Mouse (Mus musculus): Measurements from ENCODE around the gene Ttc25. TPM values are rescaled to one million over a fixed set of nuclear protein-coding genes. Genes with fewer than 3 reads are reported as not detected.

Ttc25 gene
- polyA plus RNA-seq, 1 experiment: 0.92 TPM

DNA sequence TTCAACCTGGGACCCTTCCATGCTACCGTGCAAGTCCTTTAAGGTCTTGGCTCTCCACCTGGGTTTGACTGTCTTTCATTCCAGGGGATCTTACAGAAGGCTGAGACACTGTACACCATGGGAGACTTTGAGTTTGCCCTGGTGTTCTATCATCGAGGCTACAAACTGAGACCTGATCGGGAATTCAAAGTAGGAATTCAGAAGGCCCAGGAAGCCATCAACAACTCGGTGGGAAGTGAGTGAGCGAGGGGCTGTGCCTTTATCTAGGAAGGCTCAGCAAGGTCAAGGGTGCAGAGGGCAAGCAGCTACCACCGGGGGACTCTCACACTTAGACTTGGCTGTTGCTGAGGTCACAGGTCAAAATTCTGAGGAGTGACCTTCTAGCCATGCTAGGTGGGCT is 4.7 kb downstream of the Ttc25 start:
- Histone ChIP-seq H3K4me3 (replicated peaks; ENCODE audit: insufficient read depth, low read depth, low read length) (no peak overlapping the region), H3K27me3 (ENCODE audit: control insufficient read depth, insufficient read depth, low read length) (peaks cover 1% of the 10 kb centered on the region; the same call in 1 of the 2 replicates), H3K4me1 (ENCODE audit: control insufficient read depth, insufficient read depth, low read length) (no peaks in the 10 kb centered on the region; the same call in 1 of the 2 replicates), H3K27ac (ENCODE audit: insufficient read depth, low read length) (no peak overlapping the region)
- DNase-seq: no peak
- TF ChIP-seq CTCF (IDR thresholded peaks at IDR 0.05; ENCODE audit: borderline replicate concordance, insufficient read depth, low read depth, low read length) (no peak), POLR2A (IDR thresholded peaks at IDR 0.05; ENCODE audit: borderline replicate concordance, insufficient read depth, low read length) (no peak)
- WGBS: 83% methylated on average over 6 of the region's 6 CpGs

DNA sequence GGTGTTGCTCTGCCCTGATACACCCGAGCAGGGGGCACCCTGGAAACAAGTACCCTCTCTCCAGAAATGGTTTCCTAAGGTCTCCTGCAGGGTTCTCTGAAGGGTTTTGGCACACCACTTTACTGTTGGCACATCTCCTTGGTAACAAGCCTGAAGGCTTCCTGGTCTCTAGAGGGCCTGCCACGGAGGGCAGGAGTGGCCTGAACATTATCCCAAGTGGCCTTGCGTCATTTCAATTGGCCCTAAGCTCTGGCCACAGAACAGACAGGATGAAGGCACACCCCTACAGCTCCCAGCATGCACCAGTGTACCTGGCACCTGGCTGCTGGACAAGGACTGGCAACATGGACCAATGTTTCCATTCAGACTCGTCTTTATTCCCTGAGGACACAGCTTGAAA is 7.4 kb downstream of the Ttc25 start:
- Histone ChIP-seq H3K4me1 (ENCODE audit: control insufficient read depth, insufficient read depth, low read length) (no peaks in the 10 kb centered on the region; the same call in 1 of the 2 replicates), H3K27ac (ENCODE audit: insufficient read depth, low read length) (no peak overlapping the region), H3K27me3 (ENCODE audit: control insufficient read depth, insufficient read depth, low read length) (peaks cover 1% of the 10 kb centered on the region; the same call in 1 of the 2 replicates), H3K4me3 (replicated peaks; ENCODE audit: insufficient read depth, low read depth, low read length) (no peak overlapping the region)
- no peak for DNase-seq
- TF ChIP-seq CTCF (IDR thresholded peaks at IDR 0.05; ENCODE audit: borderline replicate concordance, insufficient read depth, low read depth, low read length) (no peak), POLR2A (IDR thresholded peaks at IDR 0.05; ENCODE audit: borderline replicate concordance, insufficient read depth, low read length) (no peak)
- 40% methylated on average over 4 of the region's 4 CpGs for WGBS

DNA sequence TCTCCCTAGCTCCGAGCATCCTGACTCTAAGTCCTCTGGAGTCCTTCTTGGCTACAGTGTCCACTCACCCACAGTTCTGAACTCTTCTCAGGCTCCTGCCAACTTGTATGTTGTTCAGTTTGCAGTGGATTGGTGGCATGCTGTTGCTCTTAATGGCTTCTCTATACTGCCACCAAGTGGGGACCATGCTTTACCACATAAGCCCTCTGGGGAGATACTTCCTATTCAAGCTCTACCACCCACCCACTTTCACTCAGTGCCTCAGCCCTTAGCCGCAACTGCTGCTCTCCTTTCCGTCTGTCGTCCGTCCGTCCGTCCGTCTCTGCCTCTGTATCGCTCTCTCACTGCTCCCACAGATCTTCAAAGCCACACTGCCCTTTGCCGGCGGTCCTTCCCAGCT is 10.2 kb downstream of the Ttc25 start:
- Histone ChIP-seq H3K27me3 (ENCODE audit: control insufficient read depth, insufficient read depth, low read length) (no peaks in the 10 kb centered on the region), H3K27ac (ENCODE audit: insufficient read depth, low read length) (no peak overlapping the region), H3K4me1 (ENCODE audit: control insufficient read depth, insufficient read depth, low read length) (no peaks in the 10 kb centered on the region; the same call in 1 of the 2 replicates), H3K4me3 (replicated peaks; ENCODE audit: insufficient read depth, low read depth, low read length) (no peak overlapping the region)
- TF ChIP-seq POLR2A (IDR thresholded peaks at IDR 0.05; ENCODE audit: borderline replicate concordance, insufficient read depth, low read length): no peak
- TF ChIP-seq CTCF (IDR thresholded peaks at IDR 0.05; ENCODE audit: borderline replicate concordance, insufficient read depth, low read depth, low read length): peak; percentile 66
- 19% methylated on average over 11 of the region's 11 CpGs for WGBS
- peak; percentile 56 to 64 for DNase-seq

DNA sequence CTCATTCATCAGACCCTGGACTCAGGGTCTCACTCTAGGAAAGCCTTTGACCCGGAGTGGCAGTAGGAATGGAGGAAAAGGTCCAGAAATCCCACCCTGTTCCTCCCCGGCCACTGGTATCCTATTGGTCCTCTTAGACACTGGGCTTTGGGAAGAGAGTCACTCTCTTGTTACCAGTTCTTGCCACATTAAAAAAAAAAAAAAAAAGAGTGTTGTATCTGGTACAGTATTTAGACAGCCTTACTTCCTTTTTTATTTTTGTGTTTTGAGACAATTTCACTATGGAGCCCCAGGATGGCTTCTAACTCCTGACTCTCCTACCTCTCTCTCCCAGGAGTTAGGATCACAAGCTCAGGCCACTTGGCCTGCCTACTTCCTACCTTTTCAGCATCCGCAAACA is 12.2 kb downstream of the Ttc25 start:
- no peak for DNase-seq
- Histone ChIP-seq H3K27ac (ENCODE audit: insufficient read depth, low read length) (no peak overlapping the region), H3K27me3 (ENCODE audit: control insufficient read depth, insufficient read depth, low read length) (no peaks in the 10 kb centered on the region), H3K4me3 (replicated peaks; ENCODE audit: insufficient read depth, low read depth, low read length) (no peak overlapping the region), H3K4me1 (ENCODE audit: control insufficient read depth, insufficient read depth, low read length) (no peaks in the 10 kb centered on the region; the same call in 1 of the 2 replicates)
- TF ChIP-seq CTCF (IDR thresholded peaks at IDR 0.05; ENCODE audit: borderline replicate concordance, insufficient read depth, low read depth, low read length) (no peak), POLR2A (IDR thresholded peaks at IDR 0.05; ENCODE audit: borderline replicate concordance, insufficient read depth, low read length) (no peak)
- WGBS: 87% methylated on average over 3 of the region's 3 CpGs

DNA sequence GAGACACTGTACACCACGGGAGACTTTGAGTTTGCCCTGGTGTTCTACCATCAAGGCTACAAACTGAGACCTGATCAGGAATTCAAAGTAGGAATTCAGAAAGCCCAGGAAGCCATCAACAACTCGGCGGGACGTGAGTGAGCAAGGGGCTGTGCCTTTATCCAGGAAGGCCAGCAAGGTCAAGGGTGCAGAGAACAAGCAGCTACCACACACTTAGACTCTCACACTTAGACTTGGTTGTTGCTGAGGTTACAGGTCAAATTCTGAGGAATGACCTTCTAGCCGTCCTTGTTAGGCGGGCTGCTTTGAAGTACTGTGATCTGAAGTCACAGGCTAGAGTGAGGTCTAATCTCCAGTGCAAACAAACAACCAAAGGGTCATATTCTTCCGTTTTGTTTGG is 14.1 kb downstream of the Ttc25 start:
- 69% methylated on average over 7 of the region's 7 CpGs for WGBS
- no peak overlapping the region for H3K27ac ChIP-seq (ENCODE audit: insufficient read depth, low read length)
- no peak overlapping the region for H3K4me3 ChIP-seq (replicated peaks; ENCODE audit: insufficient read depth, low read depth, low read length)
- DNase-seq: no peak
- H3K4me1 ChIP-seq (ENCODE audit: control insufficient read depth, insufficient read depth, low read length): 0 out of 2 replicates have a peak, but pooled peaks cover 3% of the 10 kb centered on the region
- TF ChIP-seq CTCF (IDR thresholded peaks at IDR 0.05; ENCODE audit: borderline replicate concordance, insufficient read depth, low read depth, low read length): no peak
- TF ChIP-seq POLR2A (IDR thresholded peaks at IDR 0.05; ENCODE audit: borderline replicate concordance, insufficient read depth, low read length): no peak
- no peaks in the 10 kb centered on the region for H3K27me3 ChIP-seq (ENCODE audit: control insufficient read depth, insufficient read depth, low read length)

DNA sequence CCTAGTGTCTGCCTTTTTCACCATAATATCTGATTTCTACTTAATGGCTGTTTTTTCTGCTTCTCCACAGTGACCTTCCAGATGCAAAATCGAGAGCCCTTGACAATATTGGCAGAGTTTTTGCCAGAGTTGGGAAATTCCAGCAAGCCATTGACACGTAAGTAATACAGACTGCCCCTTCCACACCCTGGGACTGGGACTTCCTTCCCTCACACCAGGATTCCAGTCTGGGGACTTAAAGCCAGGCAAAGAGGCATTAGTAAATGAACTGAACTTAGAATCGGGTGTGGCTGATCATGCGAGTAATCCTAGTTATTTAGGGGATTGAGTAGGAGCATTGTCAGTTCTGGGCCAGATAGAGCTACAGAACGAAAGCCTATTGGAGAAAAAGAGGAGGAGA is 16.3 kb downstream of the Ttc25 start:
- no peak for TF ChIP-seq CTCF (IDR thresholded peaks at IDR 0.05; ENCODE audit: borderline replicate concordance, insufficient read depth, low read depth, low read length)
- TF ChIP-seq POLR2A (IDR thresholded peaks at IDR 0.05; ENCODE audit: borderline replicate concordance, insufficient read depth, low read length): no peak
- 73% methylated on average over 5 of the region's 5 CpGs for WGBS

DNA sequence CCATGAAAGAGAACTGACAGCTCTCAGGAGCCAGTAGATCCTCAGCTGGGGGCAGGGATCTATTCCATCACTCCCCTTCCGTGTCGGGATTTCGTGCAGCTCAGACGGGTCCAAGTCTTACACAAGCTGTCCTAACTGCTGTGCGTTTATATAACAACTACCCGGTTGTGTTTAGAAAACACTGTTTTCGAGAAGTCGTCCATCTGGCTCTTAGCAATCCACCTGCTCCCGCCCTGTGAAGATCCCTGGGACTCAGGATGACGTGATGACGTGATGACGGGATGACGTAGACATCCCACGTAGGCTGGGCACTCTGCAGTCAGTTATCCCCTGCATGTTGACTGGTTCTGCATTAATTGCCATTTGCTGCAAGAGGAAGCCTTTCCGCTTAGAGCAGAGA is 18.9 kb downstream of the Ttc25 start:
- Histone ChIP-seq H3K27ac (ENCODE audit: insufficient read depth, low read length) (no peak overlapping the region), H3K4me3 (replicated peaks; ENCODE audit: insufficient read depth, low read depth, low read length) (no peak overlapping the region), H3K27me3 (ENCODE audit: control insufficient read depth, insufficient read depth, low read length) (no peaks in the 10 kb centered on the region), H3K4me1 (ENCODE audit: control insufficient read depth, insufficient read depth, low read length) (0 out of 2 replicates have a peak, but pooled peaks cover 3% of the 10 kb centered on the region)
- TF ChIP-seq CTCF (IDR thresholded peaks at IDR 0.05; ENCODE audit: borderline replicate concordance, insufficient read depth, low read depth, low read length) (no peak), POLR2A (IDR thresholded peaks at IDR 0.05; ENCODE audit: borderline replicate concordance, insufficient read depth, low read length) (no peak)
- peak in 1 of 2 experiments; percentile 40 for DNase-seq
- whole genome bisulfite sequencing: 50% methylated on average over 15 of the region's 15 CpGs

More for the DNA sequence above, 16.3 kb downstream of the Ttc25 start:
- H3K27me3 ChIP-seq (ENCODE audit: control insufficient read depth, insufficient read depth, low read length): no peaks in the 10 kb centered on the region
- no peak overlapping the region for H3K27ac ChIP-seq (ENCODE audit: insufficient read depth, low read length)
- no peak for DNase-seq
- 0 out of 2 replicates have a peak, but pooled peaks cover 3% of the 10 kb centered on the region for H3K4me1 ChIP-seq (ENCODE audit: control insufficient read depth, insufficient read depth, low read length)
- H3K4me3 ChIP-seq (replicated peaks; ENCODE audit: insufficient read depth, low read depth, low read length): no peak overlapping the region

DNA sequence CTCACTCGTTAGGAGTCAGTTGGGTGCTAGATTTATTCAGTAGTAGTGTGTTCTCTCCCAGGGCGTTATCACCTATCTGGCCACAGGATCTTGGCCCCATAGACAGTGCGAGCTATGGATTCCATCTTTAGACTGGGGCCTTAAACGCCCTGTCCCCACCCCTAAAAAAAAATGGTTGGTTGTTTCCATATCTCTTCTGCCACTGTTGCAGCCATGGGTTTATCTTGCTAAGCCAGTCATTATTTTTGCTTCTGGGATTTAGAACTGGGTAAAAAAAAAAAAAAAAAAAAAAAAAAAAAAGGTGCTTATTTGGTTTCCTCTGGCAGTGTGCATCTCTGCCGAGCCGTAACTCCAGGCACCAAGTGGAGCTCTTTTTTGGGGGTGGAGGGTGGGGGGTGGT is 19.3 kb downstream of the Ttc25 start:
- Histone ChIP-seq H3K27ac (ENCODE audit: insufficient read depth, low read length) (no peak overlapping the region), H3K27me3 (ENCODE audit: control insufficient read depth, insufficient read depth, low read length) (no peaks in the 10 kb centered on the region), H3K4me1 (ENCODE audit: control insufficient read depth, insufficient read depth, low read length) (0 out of 2 replicates have a peak, but pooled peaks cover 3% of the 10 kb centered on the region), H3K4me3 (replicated peaks; ENCODE audit: insufficient read depth, low read depth, low read length) (no peak overlapping the region)
- 91% methylated on average over 6 of the region's 6 CpGs for WGBS
- TF ChIP-seq POLR2A (IDR thresholded peaks at IDR 0.05; ENCODE audit: borderline replicate concordance, insufficient read depth, low read length) (no peak), CTCF (IDR thresholded peaks at IDR 0.05; ENCODE audit: borderline replicate concordance, insufficient read depth, low read depth, low read length) (no peak)
- no peak for DNase-seq
